Mouse (Mus musculus) c-Kit-positive CD71-negative TER-119-negative erythroid progenitor cells, embryonic 14.5 days (primary cell): ENCODE measurements around the gene Rab38.
A peak's percentile ranks its signal among the peaks of the same experiment; 100 is the strongest.

Source experiments
- DNase-seq: peaks from one replicate; pipeline ENCODE4 v3.0.0-alpha.2; 2013; ENCODE audit warnings: low read depth

The Rab38 gene

DNA sequence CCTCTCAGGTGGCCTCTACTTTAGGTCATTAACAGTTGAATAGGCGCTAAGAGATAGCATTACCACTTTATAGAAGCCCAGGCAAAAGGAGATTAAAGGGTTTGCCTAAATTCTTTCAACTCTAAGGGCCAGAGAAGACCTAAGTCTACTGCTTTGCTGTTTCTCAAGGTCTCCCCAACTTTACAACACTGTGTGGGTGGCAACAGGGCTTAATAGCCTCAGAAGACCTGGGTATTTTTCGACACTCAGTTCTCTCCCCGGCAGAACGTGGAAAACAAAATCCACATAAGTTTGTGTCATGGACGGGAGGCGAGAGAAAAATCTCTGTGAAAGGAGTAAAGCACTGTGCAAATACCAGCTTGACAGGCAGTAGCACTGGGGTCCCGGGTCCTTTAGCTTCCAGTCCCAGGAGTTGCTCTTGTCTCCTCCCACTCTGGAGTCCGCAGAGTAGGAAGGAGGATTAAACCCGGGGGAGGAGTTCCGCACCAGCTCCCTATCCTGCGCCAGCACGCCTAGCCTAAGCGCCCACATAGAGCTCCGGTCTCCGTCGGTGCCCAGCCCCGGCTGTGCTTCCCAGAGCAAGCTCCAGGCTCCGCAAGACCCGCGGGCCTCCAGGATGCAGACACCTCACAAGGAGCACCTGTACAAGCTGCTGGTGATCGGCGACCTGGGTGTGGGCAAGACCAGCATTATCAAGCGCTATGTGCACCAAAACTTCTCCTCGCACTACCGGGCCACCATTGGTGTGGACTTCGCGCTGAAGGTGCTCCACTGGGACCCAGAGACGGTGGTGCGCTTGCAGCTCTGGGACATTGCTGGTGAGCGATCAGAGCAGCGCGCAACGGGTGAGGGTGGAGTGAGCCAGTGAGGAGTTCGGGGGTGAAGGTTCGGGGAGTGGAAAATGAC, at the start of gene Rab38:
Rab38 (plus strand) TSS at position 488 of the 906 bp plus-strand sequence.
- DNase-seq, result peak; percentile 42

DNA sequence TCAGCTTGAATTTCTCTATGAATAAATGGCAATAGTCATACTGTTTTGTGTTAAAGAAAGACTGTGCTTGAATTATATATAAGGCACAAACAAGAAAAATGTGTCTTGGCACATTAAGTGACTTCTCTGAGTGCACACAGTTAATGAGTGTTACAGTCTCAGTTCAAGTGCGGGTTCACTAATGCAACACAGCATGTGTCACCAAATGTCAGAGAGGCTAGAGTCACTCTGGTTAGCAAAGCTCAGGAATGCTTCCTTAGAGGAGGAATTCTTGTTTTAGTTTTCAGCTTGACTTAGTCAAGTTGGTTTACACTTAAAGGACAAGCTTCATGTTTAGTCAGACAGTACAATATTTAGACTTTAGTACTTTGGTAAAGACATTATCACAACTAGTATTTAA, 35.5 kb upstream of the Rab38 start:
- no peak for DNase-seq

DNA sequence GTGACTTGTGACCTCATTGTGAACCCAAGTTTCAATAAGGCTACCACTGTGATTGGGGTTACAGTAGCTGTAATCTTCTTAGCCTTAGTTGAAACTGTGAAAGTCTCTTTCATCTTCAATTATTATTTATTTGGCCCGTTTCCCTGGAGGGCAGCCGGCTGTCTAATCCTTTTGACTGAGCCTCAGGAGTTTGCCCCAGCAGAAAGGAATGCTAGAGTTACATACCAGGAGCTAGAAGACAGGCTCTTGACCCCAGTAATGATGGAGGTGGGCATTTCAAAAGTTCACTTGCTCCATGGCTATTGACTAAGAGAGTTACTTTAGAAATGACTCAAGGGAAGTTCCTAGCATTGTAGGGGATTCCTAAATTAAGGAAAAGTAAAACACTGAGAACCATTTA, 34.3 kb upstream of the Rab38 start:
- DNase-seq, result no peak

DNA sequence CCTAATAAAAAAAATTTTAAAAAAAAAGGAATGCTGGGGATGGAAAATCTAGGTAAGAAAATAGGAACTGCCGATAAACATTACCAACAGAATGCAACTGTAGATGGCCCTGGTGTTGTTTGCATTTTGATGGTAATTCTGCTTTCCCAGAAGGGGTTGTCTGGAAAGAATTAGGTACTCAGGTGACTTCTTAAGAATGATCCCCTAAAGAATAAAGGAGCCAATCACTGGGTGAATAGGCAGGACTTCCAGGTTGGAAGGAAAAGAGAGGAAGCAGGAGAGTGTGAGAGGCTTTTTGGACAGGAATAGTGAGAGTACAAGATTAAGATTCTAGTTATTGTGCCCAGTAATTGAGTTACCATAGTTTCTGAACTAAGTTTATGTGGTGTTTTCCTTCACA, 24.8 kb upstream of the Rab38 start:
- no peak for DNase-seq

DNA sequence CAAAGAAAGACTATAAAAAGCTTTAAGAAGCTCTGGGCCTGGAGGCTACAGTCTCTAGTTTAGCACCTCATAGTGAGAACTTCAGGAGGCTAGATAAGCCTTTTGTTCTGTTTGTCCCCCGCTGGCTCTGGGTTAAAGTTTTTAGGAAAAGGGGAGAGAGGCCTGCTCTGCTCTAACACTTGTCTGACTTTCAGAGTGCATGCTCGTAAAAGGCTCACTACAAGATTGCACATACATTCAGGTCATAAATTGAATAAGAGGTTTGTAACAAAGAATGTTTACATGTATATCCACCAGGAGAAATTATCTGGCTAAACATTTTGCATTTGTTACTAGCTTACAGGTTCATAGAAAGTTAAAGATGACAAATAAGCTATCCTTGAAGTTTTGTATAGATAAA, 23.6 kb upstream of the Rab38 start:
- no peak for DNase-seq

DNA sequence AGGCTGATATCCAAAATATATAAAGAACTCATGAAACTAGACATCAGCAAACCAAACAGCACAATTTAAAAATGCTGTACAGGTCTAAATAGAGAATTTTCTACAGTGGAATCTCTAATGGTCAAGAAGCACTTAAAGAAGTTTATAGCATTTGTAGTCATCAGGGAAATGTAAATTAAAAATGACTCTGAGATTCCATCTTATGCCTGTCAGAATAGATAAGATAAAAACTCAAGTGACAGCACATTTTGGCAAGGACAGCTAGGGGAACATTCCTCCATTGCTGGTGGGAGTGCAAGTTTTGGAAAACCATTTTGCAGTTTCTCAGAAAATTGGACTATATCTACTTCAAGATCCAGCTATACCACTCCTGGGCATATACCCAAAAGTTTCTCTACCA, 8.3 kb upstream of the Rab38 start:
- no peak for DNase-seq

DNA sequence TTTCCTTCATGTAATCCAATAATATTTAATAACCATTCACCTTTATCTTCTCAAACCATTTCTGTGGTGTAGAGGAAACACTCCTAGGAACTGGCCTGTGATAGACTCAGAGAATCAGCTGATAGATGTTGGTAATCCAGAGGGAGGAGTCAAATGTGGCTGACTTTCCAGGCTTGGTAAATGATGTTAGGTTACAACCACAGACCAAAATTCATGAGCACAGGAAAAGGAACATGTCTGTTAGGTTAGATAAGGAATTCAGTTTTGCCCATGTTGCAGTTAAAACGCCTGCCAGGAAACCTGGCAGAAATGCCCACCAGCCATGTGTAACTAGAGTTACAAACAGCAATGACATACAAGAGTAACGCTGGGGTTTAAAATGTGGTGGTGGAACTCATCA, 6.2 kb upstream of the Rab38 start:
- peak; percentile 32 for DNase-seq

DNA sequence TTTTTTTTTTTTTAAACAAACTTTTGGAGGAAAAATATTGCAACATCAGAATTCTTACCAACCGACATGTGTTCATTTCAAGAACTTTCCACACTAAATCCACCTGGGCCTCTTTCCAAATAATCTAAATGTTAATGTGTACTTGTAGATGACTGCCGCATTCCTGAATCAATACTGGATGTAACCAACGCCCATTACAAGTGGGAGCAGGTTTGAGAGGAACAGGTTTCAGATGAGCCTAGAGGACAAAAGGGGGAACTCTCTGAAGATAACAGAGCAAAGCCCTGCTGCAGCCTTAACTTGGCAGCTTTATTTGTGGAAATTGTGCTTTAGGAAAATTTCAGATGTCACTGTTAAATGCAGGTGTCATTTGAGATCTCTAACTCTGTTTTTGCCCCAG, 4.3 kb upstream of the Rab38 start:
- DNase-seq, result no peak

- DNase-seq, result no peak
Measured at GRCm38 (mm10) chr7:88427484-88427883, 2.6 kb upstream of the Rab38 start.

- DNase-seq, result no peak
Measured at GRCm38 (mm10) chr7:88430692-88431084, 615 bp downstream of the Rab38 start.

DNA sequence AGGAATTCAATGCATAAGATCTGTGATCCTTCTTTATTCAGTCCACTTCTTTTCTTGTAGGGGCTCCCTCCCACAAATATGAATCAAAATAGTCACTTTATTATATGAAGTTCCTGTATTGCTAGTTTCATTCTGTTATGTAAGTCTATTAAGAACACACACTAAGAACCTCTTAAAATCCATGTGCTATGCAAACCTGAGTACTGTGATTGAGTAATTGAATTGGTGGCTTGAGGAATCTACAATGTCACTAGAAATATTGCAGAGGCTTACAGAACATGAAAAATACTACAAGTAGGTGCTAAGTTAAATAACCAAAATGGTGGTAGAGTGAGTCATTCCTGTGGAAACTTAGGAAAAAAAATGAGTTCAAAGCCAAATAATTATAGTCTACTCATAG, 10.2 kb downstream of the Rab38 start:
- no peak for DNase-seq

- no peak for DNase-seq
Measured at GRCm38 (mm10) chr7:88442649-88443048, 12.6 kb downstream of the Rab38 start.

DNA sequence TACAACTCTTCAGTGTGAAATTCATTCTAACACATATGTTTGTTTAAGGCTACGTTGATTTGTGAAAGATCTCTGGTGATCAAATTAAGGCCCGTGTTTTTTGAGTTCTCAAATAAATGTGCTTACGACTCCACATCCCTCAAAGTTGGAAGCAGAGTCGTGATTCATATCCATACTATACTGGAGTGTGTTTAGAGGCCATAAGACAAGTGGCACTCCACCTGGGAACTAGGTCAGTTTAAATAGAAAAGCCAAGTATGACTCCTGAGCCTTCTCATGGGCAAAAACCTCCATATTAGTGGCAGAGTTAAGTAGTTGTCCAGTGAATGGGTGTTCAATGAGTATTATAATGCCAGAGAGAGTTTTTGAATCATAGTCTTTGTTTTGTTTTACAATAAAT, 13.4 kb downstream of the Rab38 start:
- DNase-seq, result no peak

DNA sequence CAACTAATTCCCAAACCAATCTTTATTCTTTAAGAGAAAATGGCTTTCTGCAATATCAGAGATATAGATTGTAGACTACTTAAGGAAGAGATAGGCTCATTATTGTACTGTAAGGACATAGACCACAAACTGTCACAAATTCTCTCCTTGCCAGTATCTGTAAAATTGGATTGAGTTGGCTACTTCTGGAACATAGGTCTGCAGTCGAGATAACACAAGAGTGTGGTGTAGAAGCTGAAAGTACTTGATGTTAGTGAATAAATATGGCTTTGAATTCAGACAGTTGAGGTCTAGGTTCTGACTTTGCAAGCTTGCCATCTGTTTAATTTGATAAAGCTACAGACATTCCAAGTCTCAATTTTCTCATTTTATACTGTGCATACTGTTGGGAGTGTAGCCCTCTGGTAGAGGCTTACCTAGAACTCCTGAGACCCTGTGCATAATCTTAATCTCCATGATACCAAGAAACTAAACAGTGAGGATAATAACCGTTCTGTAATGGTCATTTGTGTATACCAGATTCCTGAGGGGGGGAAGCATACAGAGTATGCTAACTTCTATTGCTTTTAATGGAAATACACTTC, 15.3 kb downstream of the Rab38 start:
- no peak for DNase-seq

- no peak for DNase-seq
Measured at GRCm38 (mm10) chr7:88453234-88453633, 23.2 kb downstream of the Rab38 start.

DNA sequence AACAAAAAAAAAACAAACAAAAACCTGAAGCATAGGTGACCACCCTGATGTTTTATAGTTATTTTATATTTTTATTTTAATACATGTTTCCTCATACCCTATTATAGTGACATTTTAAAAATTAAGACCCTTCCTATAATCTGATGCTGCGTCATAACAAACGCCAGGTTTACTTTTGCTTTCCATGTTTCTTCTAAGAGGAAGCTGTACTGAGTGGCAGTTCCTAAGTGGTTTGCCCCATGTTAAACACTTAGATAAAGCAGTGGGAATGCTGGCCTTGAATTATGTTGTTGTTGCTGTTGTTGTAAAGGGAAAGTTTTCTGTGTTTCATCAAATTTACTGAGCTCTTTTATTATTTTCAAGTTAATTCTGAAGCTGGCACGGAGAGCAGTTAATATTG, 27.8 kb downstream of the Rab38 start:
- no peak for DNase-seq

DNA sequence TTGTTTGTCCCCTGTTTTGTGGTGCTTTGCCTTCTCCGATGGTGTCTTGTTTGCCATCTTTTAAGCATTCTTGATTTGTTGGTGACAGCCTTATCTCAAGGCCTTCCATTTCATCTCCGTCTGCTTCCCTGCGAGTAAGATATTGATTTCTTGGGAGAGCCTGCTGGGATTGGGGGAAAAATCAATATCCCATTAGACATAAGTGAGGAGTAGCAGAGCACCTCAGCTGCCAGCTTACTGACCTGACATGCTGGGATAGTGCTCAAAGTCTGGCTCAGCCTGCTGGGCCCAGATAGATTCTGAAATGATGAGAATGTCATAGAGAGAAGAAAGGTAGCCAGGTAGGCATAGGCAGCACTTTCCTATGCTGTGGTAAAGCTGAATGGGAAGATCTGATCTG, 37.7 kb downstream of the Rab38 start:
- no peak for DNase-seq

- no peak for DNase-seq
Measured at GRCm38 (mm10) chr7:88482110-88482619, 52.1 kb downstream of the Rab38 start.

- DNase-seq, result no peak
Measured at GRCm38 (mm10) chr7:88482628-88483027, 52.6 kb downstream of the Rab38 start.

- no peak for DNase-seq
Measured at GRCm38 (mm10) chr7:88491020-88491419, 60.9 kb downstream of the Rab38 start.

GRCm38 (mm10) chr7:88502217-88502817, 72.2 kb downstream of the Rab38 start:
- no peak for DNase-seq

DNA sequence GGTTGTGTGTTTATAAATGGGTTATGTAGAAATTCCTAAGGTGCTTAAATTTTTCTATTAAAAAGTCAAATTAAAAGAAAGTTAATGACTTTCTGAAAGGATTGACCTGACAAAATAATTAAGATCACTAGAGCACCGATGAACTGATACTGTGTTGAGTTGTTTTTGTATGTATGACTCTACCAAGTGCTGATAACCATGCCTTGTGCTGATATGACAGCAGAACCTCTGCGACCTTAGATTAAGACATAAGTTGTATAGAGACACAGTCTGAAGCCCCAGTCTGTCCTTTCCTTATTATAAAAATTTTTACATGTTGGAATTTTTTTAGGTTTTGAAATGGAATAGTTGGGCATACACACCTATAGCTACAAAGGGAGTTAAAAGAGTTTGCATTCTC, 79.7 kb downstream of the Rab38 start:
- no peak for DNase-seq

DNA sequence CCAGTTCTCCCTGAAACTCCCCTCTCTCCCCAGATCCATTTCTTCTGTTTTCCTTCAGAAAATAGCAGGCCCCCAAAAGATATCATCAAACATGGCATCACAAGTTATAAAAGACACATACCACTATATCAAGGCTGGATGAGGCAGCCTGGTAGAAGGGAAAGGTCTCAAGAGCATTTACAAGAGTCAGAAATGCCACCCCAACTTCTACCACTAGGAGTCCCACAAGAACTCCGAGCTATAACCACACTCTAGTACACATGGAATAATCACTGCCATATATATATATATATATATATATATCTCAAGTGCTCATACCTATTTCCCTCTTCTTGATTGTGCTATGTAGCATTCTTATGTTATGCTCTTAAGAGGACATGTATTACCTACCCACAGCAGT, 92.4 kb downstream of the Rab38 start:
- peak; percentile 8 for DNase-seq
